Mouse (Mus musculus) liver, embryonic 14.5 days (tissue): ENCODE results near the gene Cep128.

Experiments used
- CTCF ChIP-seq: IDR thresholded peaks from 2 replicates; pipeline ENCODE4 v1.5.1; 2016; ENCODE audit warnings: antibody characterized with exemption, low read depth, control low read depth
- EP300 ChIP-seq: IDR thresholded peaks from 2 replicates; pipeline ENCODE4 v1.6.1; 2016; ENCODE audit warnings: antibody characterized with exemption, low read depth

DNA sequence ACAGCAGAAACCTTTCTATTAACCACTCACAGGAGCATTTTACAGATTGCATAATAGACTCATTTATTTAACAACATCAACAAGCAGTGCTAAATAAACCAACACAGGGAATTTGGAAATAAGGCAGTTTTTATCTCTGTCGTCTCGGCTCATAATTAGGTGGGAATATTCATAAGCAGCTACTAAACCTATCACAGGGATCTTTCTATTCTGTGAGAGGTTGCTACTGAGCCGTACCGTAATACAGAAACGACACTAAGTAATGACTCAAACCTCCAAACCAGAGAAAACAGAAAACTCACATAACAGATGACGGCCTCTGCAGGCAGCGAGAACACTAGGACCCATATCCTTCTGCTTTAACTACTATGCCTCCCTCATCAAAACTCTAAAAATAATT is 163.6 kb downstream of the Cep128 start:
- TF ChIP-seq CTCF: no peak
- no peak for TF ChIP-seq EP300
